Mouse (Mus musculus): ENCODE measurements at regions not wholly inside any gene's neighbourhood (a gene's known extent, or its start where the extent isn't known, plus 50 kb on each side); places are given as distances from the start of the nearest gene placed in this dataset.

GRCm38 (mm10) chr19:56664944-56665663, 56.9 kb upstream of the Adrb1 start:
- Histone ChIP-seq H3K27ac (no peak overlapping the region), H3K4me3 (no peak overlapping the region), H3K36me3 (ENCODE audit: control insufficient read depth, insufficient read depth, low read length) (no peaks in the 10 kb centered on the region), H3K27me3 (ENCODE audit: control insufficient read depth, insufficient read depth, low read length) (no peaks in the 10 kb centered on the region), H3K9ac (ENCODE audit: low read depth, low read length) (no peak overlapping the region), H3K79me2 (replicated peaks; ENCODE audit: control insufficient read depth, insufficient read depth, low read length) (no peaks in the 10 kb centered on the region), H3K4me1 (ENCODE audit: control insufficient read depth, insufficient read depth, low read length) (peaks cover 7% of the 10 kb centered on the region; the same call in 1 of the 2 replicates)
- DNase-seq: no peak
- intact Hi-C loops (cut with DNase I): no loop called here
- 63% methylated on average over 7 of the region's 7 CpGs for WGBS
- TF ChIP-seq CTCF (IDR thresholded peaks at IDR 0.05): no peak
- TF ChIP-seq POLR2A (IDR thresholded peaks at IDR 0.05; ENCODE audit: insufficient read depth, low read depth, low read length): no peak
- no peak for TF ChIP-seq EP300 (IDR thresholded peaks at IDR 0.05; ENCODE audit: insufficient read depth, low read depth, low read length)

GRCm38 (mm10) chr19:56665972-56666371, 56.0 kb upstream of the Adrb1 start:
- Histone ChIP-seq H3K27ac (no peak overlapping the region), H3K27me3 (ENCODE audit: control insufficient read depth, insufficient read depth, low read length) (no peaks in the 10 kb centered on the region), H3K9ac (ENCODE audit: low read depth, low read length) (no peak overlapping the region), H3K79me2 (replicated peaks; ENCODE audit: control insufficient read depth, insufficient read depth, low read length) (no peaks in the 10 kb centered on the region), H3K36me3 (ENCODE audit: control insufficient read depth, insufficient read depth, low read length) (no peaks in the 10 kb centered on the region), H3K4me3 (no peak overlapping the region), H3K4me1 (ENCODE audit: control insufficient read depth, insufficient read depth, low read length) (peaks cover 7% of the 10 kb centered on the region; the same call in 1 of the 2 replicates)
- intact Hi-C loops (cut with DNase I): no loop called here
- TF ChIP-seq CTCF (IDR thresholded peaks at IDR 0.05) (no peak), EP300 (IDR thresholded peaks at IDR 0.05; ENCODE audit: insufficient read depth, low read depth, low read length) (no peak), POLR2A (IDR thresholded peaks at IDR 0.05; ENCODE audit: insufficient read depth, low read depth, low read length) (no peak)
- 73% methylated on average over 1 of the region's 1 CpGs for WGBS
- DNase-seq: no peak

GRCm38 (mm10) chr19:56667903-56668302, 54.1 kb upstream of the Adrb1 start:
- Histone ChIP-seq H3K9ac (ENCODE audit: low read depth, low read length) (no peak overlapping the region), H3K36me3 (ENCODE audit: control insufficient read depth, insufficient read depth, low read length) (no peaks in the 10 kb centered on the region), H3K27ac (no peak overlapping the region), H3K79me2 (replicated peaks; ENCODE audit: control insufficient read depth, insufficient read depth, low read length) (no peaks in the 10 kb centered on the region), H3K4me3 (no peak overlapping the region), H3K4me1 (ENCODE audit: control insufficient read depth, insufficient read depth, low read length) (peaks cover 7% of the 10 kb centered on the region; the same call in 1 of the 2 replicates), H3K27me3 (ENCODE audit: control insufficient read depth, insufficient read depth, low read length) (no peaks in the 10 kb centered on the region)
- no peak for DNase-seq
- 90% methylated on average over 2 of the region's 2 CpGs for WGBS
- TF ChIP-seq CTCF (IDR thresholded peaks at IDR 0.05): no peak
- TF ChIP-seq POLR2A (IDR thresholded peaks at IDR 0.05; ENCODE audit: insufficient read depth, low read depth, low read length): no peak
- TF ChIP-seq EP300 (IDR thresholded peaks at IDR 0.05; ENCODE audit: insufficient read depth, low read depth, low read length): no peak
- intact Hi-C loops (cut with DNase I): no loop called here

- Histone ChIP-seq H3K4me3 (0 out of 2 replicates have a peak overlapping the region, but pooled peaks have one; percentile 22), H3K36me3 (ENCODE audit: control insufficient read depth, insufficient read depth, low read length) (no peaks in the 10 kb centered on the region), H3K27me3 (ENCODE audit: control insufficient read depth, insufficient read depth, low read length) (no peaks in the 10 kb centered on the region), H3K4me1 (ENCODE audit: control insufficient read depth, insufficient read depth, low read length) (peaks cover 7% of the 10 kb centered on the region; the same call in 1 of the 2 replicates), H3K9ac (ENCODE audit: low read depth, low read length) (peak overlapping the region; percentile 56), H3K27ac (peak overlapping the region; percentile 84), H3K79me2 (replicated peaks; ENCODE audit: control insufficient read depth, insufficient read depth, low read length) (no peaks in the 10 kb centered on the region)
- intact Hi-C loops (cut with DNase I): no loop called here
- peak; percentile 39 to 56 for DNase-seq
- no peak for TF ChIP-seq EP300 (IDR thresholded peaks at IDR 0.05; ENCODE audit: insufficient read depth, low read depth, low read length)
- peak; percentile 6; the same call in 1 of the 2 replicates for TF ChIP-seq CTCF (IDR thresholded peaks at IDR 0.05)
- TF ChIP-seq POLR2A (IDR thresholded peaks at IDR 0.05; ENCODE audit: insufficient read depth, low read depth, low read length): peak; percentile 45; the same call in 1 of the 2 replicates
- 48% methylated on average over 7 of the region's 7 CpGs for WGBS
These were observed 53.0 kb upstream of the Adrb1 start for GRCm38 (mm10) chr19:56668991-56669390.

GRCm38 (mm10) chr19:56669468-56669867, 52.5 kb upstream of the Adrb1 start:
- DNase-seq: no peak

More at GRCm38 (mm10) chr19:56669468-56669867, 52.5 kb upstream of the Adrb1 start:
- peak overlapping the region; percentile 56 for H3K9ac ChIP-seq (ENCODE audit: low read depth, low read length)
- 55% methylated on average over 7 of the region's 7 CpGs for WGBS
- peaks cover 2% of the 10 kb centered on the region; the same call in 1 of the 2 replicates for H3K4me1 ChIP-seq (ENCODE audit: control insufficient read depth, insufficient read depth, low read length)
- intact Hi-C loops (cut with DNase I): no loop called here
- TF ChIP-seq POLR2A (IDR thresholded peaks at IDR 0.05; ENCODE audit: insufficient read depth, low read depth, low read length): no peak
- TF ChIP-seq EP300 (IDR thresholded peaks at IDR 0.05; ENCODE audit: insufficient read depth, low read depth, low read length): no peak
- no peak for TF ChIP-seq CTCF (IDR thresholded peaks at IDR 0.05)
- 0 out of 2 replicates have a peak overlapping the region, but pooled peaks have one; percentile 22 for H3K4me3 ChIP-seq
- no peaks in the 10 kb centered on the region for H3K27me3 ChIP-seq (ENCODE audit: control insufficient read depth, insufficient read depth, low read length)
- H3K79me2 ChIP-seq (replicated peaks; ENCODE audit: control insufficient read depth, insufficient read depth, low read length): no peaks in the 10 kb centered on the region
- peak overlapping the region; percentile 84 for H3K27ac ChIP-seq
- H3K36me3 ChIP-seq (ENCODE audit: control insufficient read depth, insufficient read depth, low read length): no peaks in the 10 kb centered on the region
